Mouse (Mus musculus) MEL (cell line): ENCODE measurements at regions not wholly inside any gene's neighbourhood (a gene's known extent, or its start where the extent isn't known, plus 50 kb on each side); places are given as distances from the start of the nearest gene placed in this dataset.

Experiments
- CTCF ChIP-seq, 3 experiments: IDR thresholded peaks in 2 of 3; conservative IDR thresholded peaks in 1 of 3; 2 replicates each; pipeline ENCODE4 v1.5.1; 2011 to 2012; ENCODE audit warnings: low read length in 3 of 3, low read depth in 2 of 3, mild to moderate bottlenecking in 2 of 3, improper control_type of control experiment in 1 of 3, inconsistent platforms in 1 of 3, mixed read lengths in 1 of 3, moderate library complexity in 1 of 3; ENCODE audit not compliant: control insufficient read depth in 1 of 3, insufficient read depth in 1 of 3, poor library complexity in 1 of 3, severe bottlenecking in 1 of 3
- ELF1 ChIP-seq: IDR thresholded peaks from 2 replicates; pipeline ENCODE4 v1.6.1; 2014; ENCODE audit warnings: low read depth, mild to moderate bottlenecking, inconsistent platforms, low read length, improper control_type of control experiment, moderate library complexity
- ETS1 ChIP-seq: IDR thresholded peaks from 2 replicates; pipeline ENCODE4 v1.6.1; 2012; ENCODE audit warnings: low read depth, mild to moderate bottlenecking, inconsistent platforms, low read length, improper control_type of control experiment, moderate library complexity
- POLR2A ChIP-seq, 2 experiments: IDR thresholded peaks; 2 replicates each; pipeline ENCODE4 v1.6.1; 2011 to 2012; ENCODE audit warnings: low read length in 2 of 2, mild to moderate bottlenecking in 2 of 2, control low read depth in 1 of 2, improper control_type of control experiment in 1 of 2, low read depth in 1 of 2, moderate library complexity in 1 of 2; ENCODE audit not compliant: control insufficient read depth in 1 of 2, insufficient read depth in 1 of 2, poor library complexity in 1 of 2
- POLR2AphosphoS2 ChIP-seq: IDR thresholded peaks from 2 replicates; pipeline ENCODE4 v1.6.1; 2011; ENCODE audit warnings: low read length, improper control_type of control experiment
- RAD21 ChIP-seq: IDR thresholded peaks from 2 replicates; pipeline ENCODE4 v1.6.1; 2011; ENCODE audit warnings: mild to moderate bottlenecking, low read depth, low read length, improper control_type of control experiment
- UBTF ChIP-seq: IDR thresholded peaks from 2 replicates; pipeline ENCODE4 v1.6.1; 2012; ENCODE audit warnings: low read depth, mild to moderate bottlenecking, inconsistent platforms, low read length, improper control_type of control experiment, moderate library complexity, borderline replicate concordance; ENCODE audit not compliant: insufficient read depth
- ZC3H11A ChIP-seq: IDR thresholded peaks from 2 replicates; pipeline ENCODE4 v1.6.1; 2012; ENCODE audit warnings: low read depth, mild to moderate bottlenecking, inconsistent platforms, low read length, improper control_type of control experiment

DNA sequence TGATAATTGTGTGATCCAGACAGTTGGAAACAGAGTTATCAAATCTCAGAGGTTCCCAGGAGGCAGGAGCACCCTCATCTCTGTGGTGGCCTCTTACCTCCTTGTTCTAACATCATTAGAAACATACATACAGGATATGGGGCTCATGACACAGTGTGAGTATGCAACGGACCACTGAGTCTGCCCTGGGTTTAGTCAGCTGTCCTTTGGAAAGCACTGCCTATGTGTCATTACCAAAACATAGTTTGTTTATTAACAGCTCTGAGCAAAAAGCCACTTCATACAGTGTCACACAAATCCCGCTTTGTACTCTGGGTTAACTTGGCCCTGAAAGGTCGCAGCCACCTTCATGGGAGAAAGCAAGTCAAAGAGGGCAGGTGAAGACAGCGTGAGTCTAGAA, 139.5 kb upstream of the Sox2 start:
- TF ChIP-seq CTCF (IDR thresholded peaks at IDR 0.05 in 2 of 3, conservative IDR thresholded peaks at IDR 0.05 in 1 of 3; ENCODE audit: control insufficient read depth in 1 of 3, insufficient read depth in 1 of 3, low read depth in 2 of 3, low read length in 3 of 3, poor library complexity in 1 of 3, severe bottlenecking in 1 of 3) (no peak), POLR2AphosphoS2 (no peak), ZC3H11A (no peak), POLR2A (IDR thresholded peaks at IDR 0.05; ENCODE audit: control insufficient read depth in 1 of 2, insufficient read depth in 1 of 2, low read depth in 1 of 2, low read length in 2 of 2, poor library complexity in 1 of 2) (no peak), ETS1 (no peak), ELF1 (no peak), UBTF (no peak), RAD21 (no peak)
